Mouse (Mus musculus) macrophage (primary cell): ENCODE results near the gene AC161166.1. TPM values are rescaled to one million over a fixed set of nuclear protein-coding genes. Genes with fewer than 3 reads are reported as not detected.

Experiments
- H3K27ac ChIP-seq: fragments of 350-480 bp; formaldehyde crosslinking; 2 replicates; pipeline ENCODE4 v1.9.0; 2021
- H3K36me3 ChIP-seq: fragments of 350-480 bp; formaldehyde crosslinking; 2 replicates; pipeline ENCODE4 v1.9.0; 2021; ENCODE audit errors: inconsistent target
- H3K4me3 ChIP-seq: fragments of 350-480 bp; formaldehyde crosslinking; 2 replicates; pipeline ENCODE4 v1.9.0; 2021; ENCODE audit errors: inconsistent target
- H3K79me2 ChIP-seq: fragments of 350-480 bp; formaldehyde crosslinking; 2 replicates; pipeline ENCODE4 v1.9.0; 2021; ENCODE audit errors: inconsistent target
- WGBS: methylation state at CpG from one replicate; pipeline ENCODE4 v1.1.7; 2026; ENCODE audit warnings: inconsistent platforms; ENCODE audit not compliant: missing documents; 5-methylcytosine and 5-hydroxymethylcytosine counted together
- polyA plus RNA-seq: library from polyadenylated mRNA; stranded (reverse); fragments of 250-400 nt; gene quantifications from 3 replicates; pipeline ENCODE4 v1.2.4, GENCODE M21; 2018; ENCODE audit warnings: inconsistent platforms

Gene AC161166.1
- polyA plus RNA-seq, 1 experiment from 2014 or later, result not detected

GRCm38 (mm10) chr7:24472442-24472841 lies 39.8 kb downstream of the AC161166.1 start:
- Histone ChIP-seq H3K4me3 (no peak overlapping the region), H3K36me3 (peaks cover 35% of the 10 kb centered on the region; the same call in 1 of the 2 replicates), H3K27ac (no peak overlapping the region), H3K79me2 (peaks cover 23% of the 10 kb centered on the region; the same call in 1 of the 2 replicates)
- WGBS, result 70% methylated on average over 6 of the region's 6 CpGs

- Histone ChIP-seq H3K79me2 (peaks cover 42% of the 10 kb centered on the region), H3K27ac (no peak overlapping the region), H3K4me3 (no peak overlapping the region), H3K36me3 (peaks cover 44% of the 10 kb centered on the region; the same call in 1 of the 2 replicates)
- WGBS, result 97% methylated on average over 7 of the region's 7 CpGs
Observed at GRCm38 (mm10) chr7:24470356-24470755, 41.9 kb downstream of the AC161166.1 start.

GRCm38 (mm10) chr7:24469126-24469525 lies 43.1 kb downstream of the AC161166.1 start:
- H3K36me3 ChIP-seq, result peaks cover 44% of the 10 kb centered on the region; the same call in 1 of the 2 replicates
- 94% methylated on average over 3 of the region's 3 CpGs for WGBS
- H3K27ac ChIP-seq, result no peak overlapping the region
- H3K79me2 ChIP-seq, result peaks cover 54% of the 10 kb centered on the region
- no peak overlapping the region for H3K4me3 ChIP-seq

GRCm38 (mm10) chr7:24467886-24468285 lies 44.4 kb downstream of the AC161166.1 start:
- WGBS, result 91% methylated on average over 5 of the region's 5 CpGs
- H3K27ac ChIP-seq, result no peak overlapping the region

GRCm38 (mm10) chr7:24466835-24467234 lies 45.4 kb downstream of the AC161166.1 start:
- 30% methylated on average over 6 of the region's 6 CpGs for WGBS
- H3K79me2 ChIP-seq, result peaks cover 66% of the 10 kb centered on the region
- H3K4me3 ChIP-seq, result no peak overlapping the region
- H3K36me3 ChIP-seq, result peaks cover 31% of the 10 kb centered on the region; the same call in 1 of the 2 replicates
- H3K27ac ChIP-seq, result peak overlapping the region; percentile 10; the same call in 1 of the 2 replicates

More at GRCm38 (mm10) chr7:24467886-24468285, 44.4 kb downstream of the AC161166.1 start:
- H3K36me3 ChIP-seq, result peaks cover 42% of the 10 kb centered on the region; the same call in 1 of the 2 replicates
- H3K79me2 ChIP-seq, result peaks cover 66% of the 10 kb centered on the region
- no peak overlapping the region for H3K4me3 ChIP-seq

GRCm38 (mm10) chr7:24462388-24463319 lies 49.6 kb downstream of the AC161166.1 start, which contains the start of gene Plaur:
Plaur (plus strand) TSS chr7:24462484.
- Histone ChIP-seq H3K4me3 (peak within 1 kb of the TSS; percentile 71), H3K79me2 (peaks cover 45% of the 10 kb centered on the region), H3K27ac (peak within 1 kb of the TSS; percentile 93), H3K36me3 (0 out of 2 replicates have a peak, but pooled peaks cover 10% of the 10 kb centered on the region)
- WGBS, result under 1% methylated on average over 26 of the region's 27 CpGs

GRCm38 (mm10) chr7:24461376-24462051 lies 50.7 kb downstream of the AC161166.1 start:
- Histone ChIP-seq H3K36me3 (0 out of 2 replicates have a peak, but pooled peaks cover 6% of the 10 kb centered on the region), H3K4me3 (no peak overlapping the region), H3K79me2 (peaks cover 35% of the 10 kb centered on the region), H3K27ac (peak overlapping the region; percentile 57)
- WGBS, result 28% methylated on average over 14 of the region's 14 CpGs

Other genes with a start within 250 kb of the AC161166.1 start
- gene Zfp93, start 242.0 kb downstream of the AC161166.1 start, polyA plus RNA-seq, result 0.32 to 0.66 TPM (median 0.48 TPM) in 3 replicates
- gene Zfp61, start 211.2 kb downstream of the AC161166.1 start, polyA plus RNA-seq, result 5.6 to 8.2 TPM (median 7.2 TPM) in 3 replicates
- gene Zfp94, start 195.8 kb downstream of the AC161166.1 start, polyA plus RNA-seq, result 1.0 to 2.1 TPM (median 1.5 TPM) in 3 replicates
- not detected in 3 replicates for gene Tescl, start 178.5 kb downstream of the AC161166.1 start, polyA plus RNA-seq
- gene Lypd5, start 163.3 kb downstream of the AC161166.1 start, polyA plus RNA-seq, result not detected in 3 replicates
- 11.1 to 85.5 TPM (median 12.1 TPM) in 3 replicates for gene Kcnn4, start 142.2 kb downstream of the AC161166.1 start, polyA plus RNA-seq
- gene Smg9, start 112.8 kb downstream of the AC161166.1 start, polyA plus RNA-seq, result 19.7 to 29.3 TPM (median 20.3 TPM) in 3 replicates
- gene Irgc1, start 60.2 kb downstream of the AC161166.1 start, polyA plus RNA-seq, result not detected in 3 replicates
- 37.1 to 79.3 TPM (median 71.4 TPM) in 3 replicates for gene Plaur, start 50.0 kb downstream of the AC161166.1 start, polyA plus RNA-seq
- not detected in 3 replicates for gene Cadm4, start 30.4 kb downstream of the AC161166.1 start, polyA plus RNA-seq
- 0.60 to 3.0 TPM (median 0.77 TPM) in 3 replicates for gene Zfp428, start 5.4 kb downstream of the AC161166.1 start, polyA plus RNA-seq
- gene Irgq, start 18.2 kb upstream of the AC161166.1 start, polyA plus RNA-seq, result 6.1 to 11.9 TPM (median 11.5 TPM) in 3 replicates
- not detected in 3 replicates for gene Pinlyp, start 33.7 kb upstream of the AC161166.1 start, polyA plus RNA-seq
- gene Xrcc1, start 33.8 kb upstream of the AC161166.1 start, polyA plus RNA-seq, result 26.7 to 70.1 TPM (median 46.9 TPM) in 3 replicates
- gene Ethe1, start 75.1 kb upstream of the AC161166.1 start, polyA plus RNA-seq, result 20.8 to 29.7 TPM (median 27.4 TPM) in 3 replicates
- 0.10 TPM in 1 of 3 replicates, not detected in the others for gene Zfp575, start 75.2 kb upstream of the AC161166.1 start, polyA plus RNA-seq
- 3.0 to 4.3 TPM (median 4.0 TPM) in 3 replicates for gene Phldb3, start 98.3 kb upstream of the AC161166.1 start, polyA plus RNA-seq
- not detected in 3 replicates for gene Lypd3, start 124.1 kb upstream of the AC161166.1 start, polyA plus RNA-seq
- not detected in 3 replicates for gene Tex101, start 164.2 kb upstream of the AC161166.1 start, polyA plus RNA-seq
- not detected in 3 replicates for gene BC049730, start 196.8 kb upstream of the AC161166.1 start, polyA plus RNA-seq
- gene Gm4763, start 214.5 kb upstream of the AC161166.1 start, polyA plus RNA-seq, result not detected in 3 replicates
- 0.22 to 0.49 TPM (median 0.33 TPM) in 3 replicates for gene Cd177, start 247.9 kb upstream of the AC161166.1 start, polyA plus RNA-seq